Mouse (Mus musculus) thymus, postnatal 4 days (tissue): ENCODE data around the gene Tagap1.
"Not testable (repeated sequence)": the region's sequence is repeated elsewhere in the genome, so short reads cannot be mapped to it uniquely, and the experiment has no call there.

ENCODE experiments used
- DNase-seq: peaks from one replicate; pipeline ENCODE4 v3.0.0; 2021

The Tagap1 gene

GRCm38 (mm10) chr17:6960776-6961175, at the start of gene Tagap1:
Gene Tagap1, minus strand, starts transcription at chr17:6961156.
- DNase-seq, result peak; percentile 70

DNA sequence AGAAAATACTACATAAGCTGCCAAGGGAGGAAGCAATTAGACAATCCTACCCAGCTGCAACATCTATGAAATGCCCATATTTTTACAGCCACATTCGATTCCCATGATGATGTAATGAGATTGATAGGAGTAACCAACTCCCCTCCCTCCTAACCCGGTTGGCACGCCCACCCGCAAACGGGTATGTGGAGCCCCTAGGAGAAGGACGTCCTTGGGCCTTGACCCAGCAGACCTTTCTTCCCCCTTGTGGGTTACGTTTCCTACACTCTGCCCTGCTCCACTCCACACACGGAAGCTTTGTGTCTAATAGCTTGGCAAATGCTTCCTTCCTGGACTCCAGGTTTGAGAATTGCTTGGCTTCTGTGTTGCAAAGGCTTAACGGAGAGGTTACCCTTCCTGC, 48.9 kb upstream of the Tagap1 start:
- not testable (repeated sequence) for DNase-seq

DNA sequence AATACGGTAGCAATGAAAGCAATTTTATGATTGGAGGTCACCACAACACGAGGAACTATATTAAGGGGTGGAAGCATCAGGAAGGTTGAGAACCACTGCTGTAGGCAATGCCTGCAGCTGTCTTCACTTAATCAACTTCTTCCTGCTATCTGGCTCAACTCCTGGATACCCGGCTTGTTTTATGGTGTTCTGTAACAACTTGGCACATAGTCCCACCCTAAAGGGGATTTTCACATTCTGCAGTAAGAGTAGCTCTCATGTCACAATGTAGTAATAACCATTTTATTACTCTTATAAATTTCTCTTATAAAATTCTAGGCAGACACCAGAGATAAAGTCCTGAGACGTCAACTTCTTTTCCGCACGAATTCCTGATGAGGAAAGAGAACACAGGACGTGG, 48.5 kb upstream of the Tagap1 start:
- not testable (repeated sequence) for DNase-seq

- not testable (repeated sequence) for DNase-seq
Observed at GRCm38 (mm10) chr17:7008885-7009284, 47.9 kb upstream of the Tagap1 start.

DNA sequence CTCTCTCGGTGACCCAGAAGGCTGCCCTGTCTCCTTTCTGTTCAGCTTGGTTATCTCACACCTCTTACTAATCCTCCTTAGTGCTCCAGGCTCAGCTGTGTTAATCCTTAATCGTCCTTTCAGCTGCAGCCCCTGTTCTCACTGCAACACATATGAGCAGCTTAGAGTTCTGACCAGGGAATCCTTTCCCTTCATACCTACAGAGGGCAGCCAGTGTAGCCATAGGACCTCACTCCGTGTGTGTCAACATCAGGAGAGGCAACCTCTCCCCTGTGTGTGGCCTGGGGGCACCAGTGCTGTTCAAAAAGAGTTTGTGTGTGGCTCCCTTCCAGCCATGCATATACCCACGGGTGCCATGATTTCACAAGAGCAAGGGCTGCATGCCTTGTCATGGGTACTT, 44.7 kb upstream of the Tagap1 start:
- not testable (repeated sequence) for DNase-seq

DNA sequence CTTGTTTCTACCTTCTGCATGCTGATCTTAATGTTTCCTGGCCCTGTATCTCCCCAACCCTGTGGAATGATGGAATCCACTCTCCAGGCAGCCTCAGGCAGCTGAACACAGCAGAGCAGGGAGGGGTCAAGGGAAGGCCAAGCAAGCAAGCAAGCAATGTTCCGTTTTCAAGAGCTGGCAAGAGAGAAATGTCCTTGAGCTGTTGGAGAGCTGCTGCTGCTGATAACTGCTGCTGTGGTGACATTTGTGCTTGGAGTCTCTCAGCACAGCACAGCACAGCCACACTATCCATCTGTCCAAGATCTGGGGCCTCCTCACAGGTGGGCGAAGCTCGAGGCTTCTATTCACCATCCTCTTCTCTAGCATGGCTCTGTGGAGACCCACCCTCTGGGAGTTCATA, 42.4 kb upstream of the Tagap1 start:
- not testable (repeated sequence) for DNase-seq

- DNase-seq, result not testable (repeated sequence)
Observed at GRCm38 (mm10) chr17:7001790-7002585, 41.0 kb upstream of the Tagap1 start.

- DNase-seq, result not testable (repeated sequence)
Observed at GRCm38 (mm10) chr17:6997778-6998490, 37.0 kb upstream of the Tagap1 start.

DNA sequence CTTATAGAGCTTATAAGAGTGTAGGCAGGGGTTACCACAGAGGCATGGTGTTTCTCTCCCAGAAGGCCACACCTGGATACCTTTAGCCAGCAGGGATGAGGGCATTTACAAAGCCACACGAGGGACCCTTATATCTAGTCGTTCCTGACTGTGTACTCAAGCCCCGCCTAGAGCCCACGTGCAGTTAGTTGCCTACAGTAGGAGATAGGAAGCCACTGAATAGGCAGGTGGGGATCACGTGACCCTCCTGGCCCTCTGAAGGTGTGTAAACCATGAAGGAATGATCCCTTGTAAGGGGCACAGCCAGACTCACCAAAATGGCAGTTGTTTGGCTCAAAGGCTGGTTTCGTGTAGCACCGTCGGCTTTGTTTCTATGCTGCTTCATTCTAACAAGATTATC, 35.9 kb upstream of the Tagap1 start:
- not testable (repeated sequence) for DNase-seq

GRCm38 (mm10) chr17:6995504-6995903, 34.5 kb upstream of the Tagap1 start:
- not testable (repeated sequence) for DNase-seq

DNA sequence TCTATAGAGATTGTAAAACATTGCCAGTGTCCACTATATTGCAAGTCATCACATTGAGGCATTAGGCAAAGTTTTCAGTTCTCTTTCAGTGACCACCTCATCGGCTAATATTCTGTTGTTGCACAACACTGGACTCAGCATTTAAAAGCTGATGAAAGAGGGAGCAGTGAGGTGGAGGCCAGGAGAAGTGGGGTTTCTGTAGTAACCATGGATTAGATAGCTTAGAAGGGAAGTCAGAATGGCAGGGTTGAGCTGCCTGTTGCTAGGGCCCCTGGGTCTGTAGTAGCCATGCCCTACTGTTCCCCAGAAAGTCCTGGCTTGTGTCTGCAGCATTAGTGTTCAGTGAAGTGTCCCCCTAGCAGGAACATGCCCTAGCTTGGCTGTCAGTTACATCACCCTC, 25.2 kb upstream of the Tagap1 start:
- DNase-seq, result not testable (repeated sequence)

DNA sequence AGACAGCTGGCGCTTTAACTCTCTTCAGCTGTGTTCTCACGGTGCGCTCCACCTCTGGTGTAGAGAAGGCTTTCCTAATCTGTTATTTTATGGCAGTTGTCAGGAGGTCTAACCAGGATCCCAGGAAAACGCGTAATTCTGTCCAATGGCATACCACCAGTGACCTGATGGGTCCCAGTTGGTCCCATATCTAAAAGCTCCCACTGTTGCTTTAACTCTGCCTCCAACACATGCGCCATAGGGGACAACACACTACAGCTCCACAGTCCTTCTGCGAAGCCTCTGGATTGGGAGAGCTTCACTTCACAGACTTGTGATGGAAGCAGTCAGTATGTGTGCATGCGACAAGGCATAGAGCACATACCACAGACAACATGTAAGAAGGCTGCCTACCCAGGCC, 19.2 kb upstream of the Tagap1 start:
- DNase-seq, result not testable (repeated sequence)

GRCm38 (mm10) chr17:6979380-6979779, 18.4 kb upstream of the Tagap1 start:
- DNase-seq, result peak; percentile 15

- peak; percentile 78 for DNase-seq
Observed at GRCm38 (mm10) chr17:6978287-6979248, 17.6 kb upstream of the Tagap1 start, which contains the start of gene Gm49721. Gene Gm49721, plus strand, starts transcription at chr17:6978904.

- not testable (repeated sequence) for DNase-seq
Observed at GRCm38 (mm10) chr17:6974985-6975384, 14.0 kb upstream of the Tagap1 start.

GRCm38 (mm10) chr17:6972836-6973396, 12.0 kb upstream of the Tagap1 start:
- DNase-seq, result not testable (repeated sequence)

DNA sequence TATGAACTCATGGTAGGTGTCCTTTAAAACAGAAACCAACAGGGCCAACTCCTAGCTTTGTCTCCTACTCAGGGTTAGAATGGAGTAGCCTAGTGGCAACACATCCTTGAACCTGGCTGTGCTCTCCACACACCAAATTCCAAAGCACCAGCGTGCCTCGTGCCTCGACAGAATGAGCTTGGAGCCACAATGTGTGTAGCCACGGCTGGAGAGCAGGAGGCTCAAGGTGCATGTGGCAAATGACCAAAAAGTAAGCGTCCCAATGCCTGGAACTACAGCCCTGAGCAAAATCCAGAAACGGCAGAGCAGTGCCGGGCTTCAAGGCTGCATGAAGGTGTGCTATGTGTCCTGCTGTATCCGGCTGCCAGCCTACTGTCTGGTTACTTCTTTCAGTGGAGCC, 10.3 kb upstream of the Tagap1 start:
- DNase-seq, result not testable (repeated sequence)

GRCm38 (mm10) chr17:6970334-6970733, 9.4 kb upstream of the Tagap1 start, which contains the start of gene Rnaset2b:
Gene Rnaset2b, plus strand, starts transcription at chr17:6970634.
- not testable (repeated sequence) for DNase-seq

GRCm38 (mm10) chr17:6967673-6968072, 6.7 kb upstream of the Tagap1 start:
- not testable (repeated sequence) for DNase-seq

- DNase-seq, result peak; percentile 58
Observed at GRCm38 (mm10) chr17:6965364-6965763, 4.4 kb upstream of the Tagap1 start.

DNA sequence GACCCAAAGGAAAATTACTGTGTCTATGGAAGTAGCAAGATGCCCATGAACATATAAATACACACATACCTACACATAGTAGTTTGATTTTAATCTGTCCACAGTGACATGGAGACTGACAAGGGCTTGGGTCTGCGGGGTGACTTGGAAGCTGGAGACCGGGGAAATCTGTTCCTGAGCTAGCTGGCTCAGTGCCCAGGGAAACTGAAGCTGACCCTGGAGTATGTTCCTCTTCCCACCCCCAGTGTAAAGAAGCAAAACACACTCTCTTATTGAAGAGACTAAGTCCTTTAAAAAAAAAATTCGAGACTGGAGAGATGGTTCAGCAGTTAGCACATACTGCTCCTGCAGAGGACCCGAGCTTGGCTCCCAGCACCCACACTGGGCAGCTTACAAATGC, 2.0 kb upstream of the Tagap1 start:
- DNase-seq, result not testable (repeated sequence)

DNA sequence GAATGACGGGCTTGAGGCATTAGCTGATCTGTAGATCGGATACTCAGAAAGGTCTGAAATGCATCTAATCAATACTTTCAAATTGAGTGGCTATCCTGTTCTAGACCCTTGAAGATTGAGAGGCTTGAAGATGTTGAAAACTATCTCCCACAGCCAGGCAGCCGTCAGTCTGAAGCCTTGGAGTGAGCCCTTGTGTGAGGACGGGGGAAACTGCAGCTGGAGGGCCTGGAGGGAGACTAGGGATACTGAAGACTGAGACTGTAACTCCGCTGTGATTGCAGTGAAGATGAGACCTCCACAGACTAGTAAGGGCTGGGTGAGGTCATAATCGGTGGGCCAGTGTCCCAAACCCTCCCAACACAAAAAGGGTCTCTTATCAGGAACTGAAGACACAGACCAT, 1.4 kb upstream of the Tagap1 start:
- peak; percentile 45 for DNase-seq
